Mouse (Mus musculus) midbrain, embryonic 16.5 days (tissue): ENCODE measurements around the gene Rasl11b. TPM values are rescaled to one million over a fixed set of nuclear protein-coding genes. Genes with fewer than 3 reads are reported as not detected.

Source experiments
- ATAC-seq: fragments of 200-750 bp; cut with Nextera tagmentation; 2 replicates; pipeline ENCODE4 v1.8.0; 2017; ENCODE audit warnings: moderate TSS enrichment
- H3K27ac ChIP-seq: fragments of 300-500 bp; sonication (generic); 2 replicates; pipeline ENCODE4 v1.5.1; 2014; ENCODE audit warnings: mild to moderate bottlenecking, low read length, mixed read lengths
- H3K27me3 ChIP-seq: fragments of 300-500 bp; sonication (generic); 2 replicates; pipeline ENCODE4 v1.6.1; 2014; ENCODE audit warnings: low read depth, low read length, mixed read lengths; ENCODE audit not compliant: control insufficient read depth, insufficient read depth
- H3K36me3 ChIP-seq: fragments of 300-500 bp; sonication (generic); 2 replicates; pipeline ENCODE4 v1.6.1; 2014; ENCODE audit warnings: mild to moderate bottlenecking, low read length, moderate library complexity, mixed read lengths; ENCODE audit not compliant: control insufficient read depth, insufficient read depth
- H3K4me1 ChIP-seq: fragments of 300-500 bp; sonication (generic); 2 replicates; pipeline ENCODE4 v1.6.1; 2014; ENCODE audit warnings: mild to moderate bottlenecking, low read length, mixed read lengths; ENCODE audit not compliant: control insufficient read depth, insufficient read depth
- H3K4me2 ChIP-seq: fragments of 300-500 bp; sonication (generic); 2 replicates; pipeline ENCODE4 v1.6.1; 2014; ENCODE audit warnings: mild to moderate bottlenecking, low read length, mixed read lengths
- H3K4me3 ChIP-seq: fragments of 300-500 bp; sonication (generic); 2 replicates; pipeline ENCODE4 v1.5.1; 2014; ENCODE audit warnings: low read depth, mild to moderate bottlenecking, low read length, moderate library complexity, mixed read lengths
- H3K9ac ChIP-seq: fragments of 300-500 bp; sonication (generic); 2 replicates; pipeline ENCODE4 v1.6.1; 2014; ENCODE audit warnings: low read depth, low read length, mixed read lengths
- H3K9me3 ChIP-seq: fragments of 300-500 bp; sonication (generic); replicated peaks from 2 replicates; pipeline ENCODE4 v1.6.1; 2014; ENCODE audit warnings: mild to moderate bottlenecking, low read length, mixed read lengths; ENCODE audit not compliant: control insufficient read depth, poor library complexity, severe bottlenecking
- WGBS: fragments of 180-500 bp; shearing (Covaris S2); extraction: QIAGEN DNeasy Blood & Tissue Kit; methylation state at CpG from one replicate; pipeline ENCODE4 v1.1.7; 2014; 5-methylcytosine and 5-hydroxymethylcytosine counted together
- polyA plus RNA-seq: library from polyadenylated mRNA; unstranded; fragments of >200 nt; fragmentation: Nextera tagmentation; extraction: Ambion mirVana; gene quantifications from 2 replicates; pipeline ENCODE4 v1.2.1, GENCODE M21; 2015

Gene Rasl11b
- polyA plus RNA-seq, 1 experiment from 2014 or later: 12.4 TPM

DNA sequence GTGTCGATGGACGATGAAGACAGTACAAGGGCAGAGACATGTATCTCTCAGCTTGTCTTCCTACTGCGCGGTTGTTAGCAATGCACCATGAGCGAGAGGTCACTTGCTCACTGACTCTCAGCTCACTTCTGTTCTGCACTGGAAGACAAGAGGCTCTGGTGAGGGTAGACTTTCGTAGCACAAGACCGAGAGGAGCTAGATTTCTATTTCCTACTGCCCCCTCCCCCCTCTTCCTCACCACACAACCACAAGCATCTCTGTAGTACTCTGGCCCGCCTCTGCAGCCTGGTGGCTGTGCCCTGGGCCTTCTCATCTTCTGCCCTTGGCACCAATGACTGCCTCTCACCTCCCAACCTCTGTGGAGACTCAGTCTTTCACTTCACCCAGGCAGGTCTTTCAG is 5.4 kb downstream of the Rasl11b start:
- WGBS: 92% methylated on average over 8 of the region's 8 CpGs
- Histone ChIP-seq H3K4me2 (no peak overlapping the region), H3K4me3 (no peak overlapping the region), H3K27me3 (no peaks in the 10 kb centered on the region), H3K9ac (no peak overlapping the region), H3K4me1 (peaks cover 15% of the 10 kb centered on the region), H3K27ac (no peak overlapping the region), H3K9me3 (no peaks in the 10 kb centered on the region; the same call in 1 of the 2 replicates), H3K36me3 (0 out of 2 replicates have a peak, but pooled peaks cover 2% of the 10 kb centered on the region)
- ATAC-seq: no peak

DNA sequence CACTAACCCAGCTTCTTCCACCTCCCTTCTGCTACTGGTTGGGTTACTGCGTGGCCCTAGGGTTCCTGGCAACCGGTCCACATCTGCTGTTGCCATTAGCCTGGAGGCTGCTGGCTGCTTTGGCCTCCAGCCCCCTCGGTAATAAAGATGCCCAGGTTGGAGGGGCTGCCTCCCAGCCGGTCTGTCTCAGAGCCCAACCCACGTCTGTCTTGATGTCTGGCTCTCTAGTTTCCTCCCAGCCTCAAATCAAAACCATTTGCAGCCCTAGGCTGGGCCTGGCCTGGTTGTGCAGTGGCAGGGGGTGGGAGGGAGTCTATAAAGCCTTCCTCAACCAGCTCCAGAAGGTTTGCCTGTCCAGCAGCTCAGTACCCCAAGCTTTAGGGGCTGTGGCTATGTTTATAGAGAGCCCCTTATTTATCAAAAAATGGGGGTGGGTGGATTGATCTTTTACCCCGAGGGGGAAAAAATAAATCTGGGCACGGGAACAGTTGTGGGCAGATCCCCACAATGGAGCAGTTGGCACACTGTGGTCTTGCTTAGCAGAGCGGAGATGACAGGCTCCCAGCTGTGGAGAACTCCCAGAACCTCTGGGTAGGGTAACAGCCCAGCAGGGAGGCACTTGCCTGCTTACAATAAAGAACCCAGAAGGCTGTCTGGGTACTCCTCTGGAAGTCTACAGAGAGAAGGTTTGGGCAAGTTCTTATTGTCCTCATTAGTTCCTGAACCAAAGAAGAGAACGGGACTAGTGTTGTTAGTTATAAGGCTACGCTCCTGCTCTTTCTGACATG is 6.7 kb downstream of the Rasl11b start:
- WGBS: 69% methylated on average over 10 of the region's 10 CpGs
- no peak overlapping the region for H3K4me3 ChIP-seq
- ATAC-seq: no peak

DNA sequence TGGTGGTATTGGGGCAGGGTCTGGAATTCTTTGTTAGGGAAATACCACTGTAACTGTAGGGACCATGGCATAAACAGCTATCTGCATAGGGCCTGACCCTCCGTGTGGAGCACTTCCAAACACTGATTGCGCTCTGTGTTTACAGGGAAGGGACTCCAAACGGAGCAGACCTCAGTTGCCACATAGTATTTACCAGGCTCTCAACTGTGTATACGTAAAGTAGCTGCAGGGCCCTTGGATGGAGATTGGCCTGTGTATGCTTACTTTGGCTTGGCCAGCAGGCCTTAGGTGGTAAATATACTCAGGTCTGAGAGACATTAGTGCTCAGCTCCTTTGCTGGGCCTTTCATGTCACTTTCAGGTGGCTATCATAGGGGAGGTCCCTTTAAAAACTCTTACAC is 7.4 kb downstream of the Rasl11b start:
- Histone ChIP-seq H3K36me3 (0 out of 2 replicates have a peak, but pooled peaks cover 2% of the 10 kb centered on the region), H3K9me3 (no peaks in the 10 kb centered on the region; the same call in 1 of the 2 replicates), H3K4me3 (no peak overlapping the region), H3K4me1 (no peaks in the 10 kb centered on the region), H3K9ac (no peak overlapping the region), H3K27me3 (no peaks in the 10 kb centered on the region), H3K4me2 (no peak overlapping the region), H3K27ac (no peak overlapping the region)
- ATAC-seq: no peak
- 83% methylated on average over 4 of the region's 4 CpGs for WGBS

More for the DNA sequence above, 6.7 kb downstream of the Rasl11b start:
- Histone ChIP-seq H3K9me3 (no peaks in the 10 kb centered on the region; the same call in 1 of the 2 replicates), H3K27ac (no peak overlapping the region), H3K9ac (no peak overlapping the region), H3K27me3 (no peaks in the 10 kb centered on the region), H3K4me2 (no peak overlapping the region), H3K4me1 (peaks cover 3% of the 10 kb centered on the region; the same call in 1 of the 2 replicates), H3K36me3 (0 out of 2 replicates have a peak, but pooled peaks cover 2% of the 10 kb centered on the region)

DNA sequence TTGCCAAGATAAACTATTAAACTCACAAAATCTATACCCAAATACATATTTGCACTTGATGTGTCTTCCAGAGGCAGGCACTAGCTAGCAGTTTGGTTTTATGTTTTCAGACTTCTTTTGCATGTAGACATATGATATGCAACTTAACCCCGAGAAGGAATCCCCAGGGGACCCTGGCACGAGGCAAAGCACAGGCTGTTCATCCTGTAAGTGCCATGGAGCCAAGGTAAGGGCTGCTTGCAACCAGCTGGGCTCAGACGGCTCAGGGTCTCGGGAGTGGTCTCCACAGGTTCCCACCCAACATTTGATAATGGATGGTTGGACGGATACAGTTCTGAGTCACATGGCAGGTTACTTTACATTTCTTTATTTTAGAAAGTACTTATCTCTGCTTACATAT is 9.4 kb downstream of the Rasl11b start:
- H3K4me3 ChIP-seq: no peak overlapping the region
- 0 out of 2 replicates have a peak, but pooled peaks cover 2% of the 10 kb centered on the region for H3K36me3 ChIP-seq
- no peak overlapping the region for H3K27ac ChIP-seq
- H3K9ac ChIP-seq: no peak overlapping the region
- no peaks in the 10 kb centered on the region for H3K4me1 ChIP-seq
- no peaks in the 10 kb centered on the region; the same call in 1 of the 2 replicates for H3K9me3 ChIP-seq
- no peaks in the 10 kb centered on the region for H3K27me3 ChIP-seq
- no peak overlapping the region for H3K4me2 ChIP-seq
- 78% methylated on average over 5 of the region's 5 CpGs for WGBS
- no peak for ATAC-seq

DNA sequence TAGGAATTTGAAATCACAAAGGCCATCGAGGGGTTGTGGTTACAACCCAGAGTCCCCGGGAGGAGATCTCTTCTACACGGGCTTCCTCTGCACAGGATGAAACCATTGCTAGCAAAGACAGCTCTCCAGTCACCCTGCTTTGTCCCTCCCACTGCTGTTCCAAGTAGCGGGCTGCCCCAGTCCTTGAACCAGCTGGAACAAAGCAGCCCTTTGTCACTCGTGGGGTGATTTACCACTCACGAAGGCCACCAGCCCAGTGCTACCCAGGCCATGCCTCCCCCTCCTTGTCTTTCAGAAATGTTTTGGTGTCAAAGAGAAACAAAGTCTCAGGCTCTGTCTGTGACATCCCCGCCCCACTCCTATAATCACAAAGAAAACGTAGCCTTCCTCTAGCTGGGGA is 10.4 kb downstream of the Rasl11b start:
- no peak overlapping the region for H3K4me2 ChIP-seq
- no peaks in the 10 kb centered on the region for H3K4me1 ChIP-seq
- WGBS: 39% methylated on average over 8 of the region's 8 CpGs
- no peak overlapping the region for H3K9ac ChIP-seq
- no peaks in the 10 kb centered on the region for H3K27me3 ChIP-seq
- H3K27ac ChIP-seq: no peak overlapping the region
- H3K36me3 ChIP-seq: 0 out of 2 replicates have a peak, but pooled peaks cover 2% of the 10 kb centered on the region
- H3K9me3 ChIP-seq: no peaks in the 10 kb centered on the region; the same call in 1 of the 2 replicates
- no peak overlapping the region for H3K4me3 ChIP-seq
- ATAC-seq: no peak

DNA sequence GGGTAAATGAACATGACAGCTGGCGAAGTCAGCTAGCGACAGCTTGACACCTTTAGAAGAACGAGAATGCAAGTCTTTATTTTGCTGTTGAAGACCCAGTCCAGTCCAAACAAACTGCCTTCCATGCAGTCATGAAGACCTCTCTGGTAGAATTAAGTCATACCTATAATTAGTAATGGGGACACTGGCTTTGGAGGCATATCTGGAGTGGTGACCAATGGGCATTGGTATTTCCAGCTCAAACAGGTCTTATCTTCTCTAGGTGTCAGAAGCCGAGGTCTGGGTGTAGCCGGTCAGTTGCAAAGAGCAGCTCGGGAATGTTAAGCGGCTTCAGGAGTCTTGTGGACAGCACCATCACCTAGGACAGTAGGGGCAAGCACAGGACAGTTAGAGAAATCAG is 11.0 kb downstream of the Rasl11b start:
- Histone ChIP-seq H3K27ac (no peak overlapping the region), H3K27me3 (no peaks in the 10 kb centered on the region), H3K4me1 (no peaks in the 10 kb centered on the region), H3K9ac (no peak overlapping the region), H3K36me3 (0 out of 2 replicates have a peak, but pooled peaks cover 2% of the 10 kb centered on the region), H3K9me3 (no peaks in the 10 kb centered on the region; the same call in 1 of the 2 replicates), H3K4me2 (no peak overlapping the region), H3K4me3 (no peak overlapping the region)
- no peak for ATAC-seq
- WGBS: 86% methylated on average over 7 of the region's 7 CpGs

DNA sequence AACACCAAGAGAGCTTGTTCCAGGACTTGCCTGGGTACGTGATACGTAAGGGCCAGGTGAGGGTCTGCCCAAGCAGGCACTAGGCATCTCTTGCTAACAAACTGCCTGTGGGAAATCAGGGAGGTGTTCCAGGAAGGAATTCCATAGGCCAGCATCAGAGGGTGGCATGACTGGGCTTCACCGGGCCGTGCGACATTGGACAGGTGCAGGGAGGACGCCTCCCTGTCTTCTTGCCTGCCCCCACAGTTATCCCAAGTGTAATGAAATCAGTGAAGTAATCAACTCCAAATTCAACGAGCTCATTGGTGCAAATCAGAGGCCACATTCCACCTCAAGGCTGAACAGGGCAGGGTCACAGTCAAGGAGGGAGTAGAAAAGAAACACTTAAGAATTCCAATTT is 11.6 kb downstream of the Rasl11b start:
- 0 out of 2 replicates have a peak, but pooled peaks cover 2% of the 10 kb centered on the region for H3K36me3 ChIP-seq
- no peak overlapping the region for H3K9ac ChIP-seq
- no peaks in the 10 kb centered on the region; the same call in 1 of the 2 replicates for H3K9me3 ChIP-seq
- H3K27me3 ChIP-seq: no peaks in the 10 kb centered on the region
- H3K4me2 ChIP-seq: no peak overlapping the region
- ATAC-seq: no peak
- no peaks in the 10 kb centered on the region for H3K4me1 ChIP-seq
- H3K4me3 ChIP-seq: no peak overlapping the region
- H3K27ac ChIP-seq: no peak overlapping the region
- WGBS: 91% methylated on average over 7 of the region's 7 CpGs

DNA sequence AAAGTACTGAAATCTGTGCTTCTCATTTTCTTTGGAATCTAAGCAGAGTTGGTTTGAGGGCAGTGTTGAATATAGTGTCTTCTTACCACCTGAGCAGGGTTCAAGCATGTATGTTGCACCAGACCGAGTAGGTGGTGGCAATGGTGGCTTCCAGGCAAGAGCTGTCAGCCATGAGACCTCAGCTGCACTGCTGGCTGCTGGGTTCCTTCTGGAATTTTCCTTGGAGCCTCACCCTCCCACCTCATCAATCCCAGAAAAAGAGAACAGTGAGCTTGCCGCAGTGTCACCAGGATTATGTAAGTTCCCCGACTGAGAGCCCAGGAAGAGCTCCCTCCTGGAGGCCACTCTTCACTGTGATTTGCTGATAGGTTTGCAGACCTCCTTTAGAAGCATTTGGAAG is 12.1 kb downstream of the Rasl11b start:
- H3K4me1 ChIP-seq: no peaks in the 10 kb centered on the region
- WGBS: 77% methylated on average over 3 of the region's 3 CpGs
- no peak overlapping the region for H3K4me3 ChIP-seq
- H3K9ac ChIP-seq: no peak overlapping the region
- H3K36me3 ChIP-seq: 0 out of 2 replicates have a peak, but pooled peaks cover 2% of the 10 kb centered on the region
- no peak for ATAC-seq
- H3K9me3 ChIP-seq: no peaks in the 10 kb centered on the region; the same call in 1 of the 2 replicates
- H3K4me2 ChIP-seq: no peak overlapping the region
- no peak overlapping the region for H3K27ac ChIP-seq
- H3K27me3 ChIP-seq: no peaks in the 10 kb centered on the region

DNA sequence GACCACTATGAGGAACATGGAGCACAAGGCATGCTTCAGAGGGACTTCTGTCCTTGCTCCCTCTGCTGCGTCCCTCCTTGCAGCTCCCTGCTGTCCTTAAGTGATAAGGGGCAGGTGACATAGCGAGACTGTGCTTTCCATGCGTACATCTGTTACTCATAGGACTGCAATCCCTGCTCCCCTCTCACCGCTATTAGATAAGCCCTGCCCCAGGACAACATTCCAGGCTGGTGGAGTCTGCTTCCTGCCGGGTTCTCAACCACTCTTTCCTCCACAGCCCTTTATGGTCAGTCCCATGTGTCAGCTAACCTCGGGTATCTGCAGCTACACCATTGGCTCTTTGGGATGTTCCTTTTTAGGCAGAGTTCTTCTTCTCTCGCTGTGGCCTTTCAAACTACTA is 13.4 kb downstream of the Rasl11b start:
- Histone ChIP-seq H3K9me3 (no peaks in the 10 kb centered on the region), H3K27me3 (no peaks in the 10 kb centered on the region), H3K27ac (no peak overlapping the region), H3K9ac (no peak overlapping the region), H3K4me3 (no peak overlapping the region), H3K4me1 (no peaks in the 10 kb centered on the region), H3K4me2 (no peak overlapping the region), H3K36me3 (no peaks in the 10 kb centered on the region)
- no peak for ATAC-seq
- 78% methylated on average over 7 of the region's 7 CpGs for WGBS
